Mouse (Mus musculus) G1E (cell line): ENCODE data around the gene Slc48a1. TPM values are rescaled to one million over a fixed set of nuclear protein-coding genes. Genes with fewer than 3 reads are reported as not detected.

Experiments used
- ATAC-seq: 2 replicates; pipeline ENCODE4 v1.8.0; 2016; ENCODE audit warnings: mild to moderate bottlenecking; ENCODE audit not compliant: insufficient number of reproducible peaks, poor library complexity, low FRiP score, severe bottlenecking; ENCODE audit errors: extremely low read depth
- DNase-seq: peaks from one replicate; pipeline ENCODE4 v3.0.0; 2012; ENCODE audit warnings: low spot score
- H3K27me3 ChIP-seq: 2 replicates; pipeline ENCODE4 v1.6.1; 2012; ENCODE audit warnings: mild to moderate bottlenecking, low read length, inconsistent platforms; ENCODE audit not compliant: insufficient read depth
- H3K36me3 ChIP-seq: replicated peaks from 2 replicates; pipeline ENCODE3; 2012; ENCODE audit warnings: mild to moderate bottlenecking, inconsistent platforms
- H3K4me1 ChIP-seq: 2 replicates; pipeline ENCODE4 v1.6.1; 2012; ENCODE audit warnings: low read depth, low read length, inconsistent platforms, mixed read lengths; ENCODE audit not compliant: insufficient read depth
- H3K4me3 ChIP-seq: 2 replicates; pipeline ENCODE4 v1.5.1; 2012; ENCODE audit warnings: low read depth, mild to moderate bottlenecking, inconsistent platforms, low read length, moderate library complexity, mixed read lengths
- H3K9me3 ChIP-seq: replicated peaks from 2 replicates; pipeline ENCODE4 v1.6.1; 2012; ENCODE audit warnings: inconsistent platforms
- CTCF ChIP-seq: IDR thresholded peaks from 2 replicates; pipeline ENCODE4 v1.5.1; 2012; ENCODE audit warnings: low read depth, low read length, inconsistent platforms, mixed read lengths
- GATA1 ChIP-seq: IDR thresholded peaks from 2 replicates; pipeline ENCODE4 v1.6.1; 2012; ENCODE audit warnings: borderline replicate concordance, low read length, inconsistent platforms, mixed read lengths
- GATA2 ChIP-seq: IDR thresholded peaks from 2 replicates; pipeline ENCODE4 v1.6.1; 2012; ENCODE audit warnings: low read depth, low read length, inconsistent platforms, borderline replicate concordance
- POLR2AphosphoS5 ChIP-seq: IDR thresholded peaks from 2 replicates; pipeline ENCODE4 v1.6.1; 2012; ENCODE audit warnings: low read depth, low read length, inconsistent platforms; ENCODE audit not compliant: insufficient replicate concordance
- TAL1 ChIP-seq: conservative IDR thresholded peaks from 2 replicates; pipeline ENCODE4 v1.6.1; 2012; ENCODE audit warnings: low read depth, low read length, inconsistent platforms, mixed read lengths
- polyA plus RNA-seq: library from polyadenylated mRNA; stranded (reverse); fragments of >175 nt; gene quantifications from 2 replicates; pipeline ENCODE4 v1.2.3, GENCODE M21; 2012
- total RNA-seq, 2 experiments: library from RNA; stranded (forward) in 1 of 2; stranded (reverse) in 1 of 2; fragments of 200-1000 nt in 1 of 2; fragments of >200 nt in 1 of 2; fragmentation: Nextera tagmentation in 1 of 2; gene quantifications; 2 replicates each; pipeline ENCODE4 v1.2.3; 2014 to 2017

Gene Slc48a1
- total and polyA plus RNA-seq, 3 experiments = 108 to 256 (median 125) TPM

DNA sequence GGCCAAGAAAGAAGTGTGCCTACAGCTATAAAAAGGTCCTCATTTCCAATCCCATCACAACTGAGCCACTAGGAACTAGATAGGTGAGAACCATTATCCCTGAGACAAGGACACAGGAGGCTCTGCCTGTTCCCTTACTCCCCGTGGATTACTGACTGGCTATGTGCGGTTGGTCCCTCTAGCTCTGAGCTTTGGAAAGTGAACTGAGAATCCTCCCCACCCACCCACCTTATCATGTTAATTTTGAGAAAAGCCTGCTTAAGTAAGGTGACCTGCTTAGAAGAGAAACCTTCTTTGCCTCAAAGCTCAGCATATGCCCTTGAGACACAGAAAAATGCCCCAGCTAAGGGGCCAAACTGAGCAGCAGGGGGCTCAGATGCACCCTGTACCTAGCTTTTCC lies 51.1 kb downstream of the Slc48a1 start:
- Histone ChIP-seq H3K4me3 (peak overlapping the region; percentile 48; the same call in 1 of the 2 replicates), H3K36me3 (peaks cover 93% of the 10 kb centered on the region), H3K9me3 (peaks cover 2% of the 10 kb centered on the region), H3K27me3 (no peaks in the 10 kb centered on the region), H3K4me1 (peaks cover 84% of the 10 kb centered on the region)
- no peak for DNase-seq
- no peak for ATAC-seq
- no peak for TF ChIP-seq GATA1
- no peak for TF ChIP-seq GATA2
- no peak for TF ChIP-seq POLR2AphosphoS5
- no peak for TF ChIP-seq TAL1

DNA sequence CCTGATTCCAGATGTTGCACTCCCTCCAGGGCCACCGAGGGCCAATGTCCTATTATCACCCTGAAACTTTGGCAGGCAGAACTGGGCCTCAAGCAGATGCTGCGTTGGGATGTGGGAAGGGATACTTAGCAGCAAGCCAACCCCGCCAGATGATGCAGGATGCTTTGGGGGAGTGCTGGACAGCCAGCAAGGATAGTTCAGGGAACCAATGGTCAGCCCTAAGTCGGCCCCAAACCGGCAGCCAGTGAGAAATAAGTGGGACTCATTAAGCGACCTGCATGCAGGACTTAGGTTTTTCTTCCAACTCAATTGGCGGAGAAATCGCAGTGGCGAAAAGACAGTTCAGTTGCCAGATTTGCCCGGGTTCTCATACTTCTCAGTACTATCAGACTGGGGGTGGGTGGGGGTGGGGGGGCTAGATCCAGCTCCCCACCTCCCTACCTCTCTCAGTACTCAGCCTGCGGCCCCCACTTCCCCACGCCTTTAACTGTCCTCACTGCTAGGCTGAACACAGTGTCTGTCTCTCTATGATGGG lies 52.0 kb downstream of the Slc48a1 start:
- H3K36me3 ChIP-seq = peaks cover 97% of the 10 kb centered on the region
- H3K4me1 ChIP-seq = peaks cover 83% of the 10 kb centered on the region
- peaks cover 2% of the 10 kb centered on the region for H3K9me3 ChIP-seq
- no peaks in the 10 kb centered on the region for H3K27me3 ChIP-seq
- DNase-seq (no peak), ATAC-seq (no peak)
- TF ChIP-seq GATA2 = no peak
- H3K4me3 ChIP-seq = peak overlapping the region; percentile 73

DNA sequence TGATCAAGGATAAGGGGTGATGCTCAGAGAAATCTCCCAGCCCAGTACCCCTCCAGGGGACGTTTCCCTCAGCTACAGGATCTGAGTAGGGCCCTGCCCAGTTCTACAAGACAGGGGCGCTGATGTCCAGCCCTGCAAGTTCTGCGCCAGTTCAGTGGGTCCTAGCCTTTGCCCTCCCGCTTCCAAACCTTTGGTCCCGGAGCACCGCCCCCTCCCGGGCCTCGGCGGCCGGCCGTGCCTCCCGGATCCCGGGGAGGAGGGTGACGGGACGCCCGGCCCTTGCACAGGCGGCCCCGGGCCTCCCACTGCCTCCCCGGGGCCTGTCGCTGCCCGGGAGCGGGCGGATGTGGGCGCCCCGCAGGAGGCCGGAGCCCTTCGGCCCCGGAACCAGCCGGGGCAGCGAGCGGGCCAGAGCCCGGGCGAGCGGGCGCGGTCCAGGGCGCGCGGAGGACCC lies 52.5 kb downstream of the Slc48a1 start:
- Histone ChIP-seq H3K27me3 (no peaks in the 10 kb centered on the region), H3K4me3 (peak overlapping the region; percentile 73)
- DNase-seq = no peak

DNA sequence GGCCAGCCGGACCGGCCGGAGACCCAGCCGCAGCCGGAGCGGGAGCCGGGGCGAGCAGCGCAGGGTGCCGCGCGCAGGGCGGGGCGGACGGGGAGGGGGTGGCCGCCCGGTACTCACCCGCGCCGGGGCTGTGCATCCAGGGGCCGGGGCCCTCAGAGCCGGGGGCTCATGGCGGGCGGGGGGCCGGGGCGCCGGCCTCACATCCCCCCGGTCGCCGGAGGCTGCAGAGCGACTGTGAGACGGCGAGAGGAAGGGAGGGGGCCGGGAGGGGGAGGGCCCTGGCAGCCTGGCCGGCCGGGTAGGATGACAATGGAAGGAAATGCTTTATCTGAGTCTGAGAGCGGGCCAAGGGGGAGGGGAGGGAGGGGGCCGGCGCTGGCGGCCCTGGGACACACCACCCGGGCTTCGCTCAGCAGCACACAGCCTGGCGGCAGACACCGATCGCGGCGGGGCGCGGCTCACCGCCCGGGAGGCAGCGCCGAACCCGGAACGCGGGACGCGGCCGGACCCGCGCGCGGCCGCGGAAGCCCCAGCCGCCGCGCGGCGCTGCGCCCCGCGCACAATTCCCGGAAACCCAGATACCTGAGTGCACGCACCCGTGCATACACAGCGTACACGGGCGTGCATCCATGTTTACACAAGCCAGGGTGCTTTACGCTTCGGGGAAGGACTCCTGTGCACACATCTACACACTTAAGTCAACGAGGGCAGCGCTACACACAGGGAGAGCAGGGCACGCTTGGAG lies 53.1 kb downstream of the Slc48a1 start:
- Histone ChIP-seq H3K27me3 (no peaks in the 10 kb centered on the region), H3K4me3 (peak overlapping the region; percentile 73), H3K4me1 (peaks cover 81% of the 10 kb centered on the region), H3K9me3 (peaks cover 2% of the 10 kb centered on the region), H3K36me3 (peaks cover 96% of the 10 kb centered on the region)
- TF ChIP-seq POLR2AphosphoS5 (no peak), GATA1 (no peak), GATA2 (no peak), TAL1 (no peak), CTCF (no peak)
- DNase-seq (peak; percentile 74), ATAC-seq (0 out of 2 replicates have a peak, but pooled peaks have one; percentile 24)

More for the DNA sequence above, 52.5 kb downstream of the Slc48a1 start:
- H3K36me3 ChIP-seq = peaks cover 96% of the 10 kb centered on the region
- peaks cover 81% of the 10 kb centered on the region for H3K4me1 ChIP-seq
- TF ChIP-seq POLR2AphosphoS5 = no peak
- no peak for TF ChIP-seq GATA2
- no peak for TF ChIP-seq GATA1
- TF ChIP-seq TAL1 = no peak
- no peak for TF ChIP-seq CTCF
- ATAC-seq = no peak
- peaks cover 2% of the 10 kb centered on the region for H3K9me3 ChIP-seq

DNA sequence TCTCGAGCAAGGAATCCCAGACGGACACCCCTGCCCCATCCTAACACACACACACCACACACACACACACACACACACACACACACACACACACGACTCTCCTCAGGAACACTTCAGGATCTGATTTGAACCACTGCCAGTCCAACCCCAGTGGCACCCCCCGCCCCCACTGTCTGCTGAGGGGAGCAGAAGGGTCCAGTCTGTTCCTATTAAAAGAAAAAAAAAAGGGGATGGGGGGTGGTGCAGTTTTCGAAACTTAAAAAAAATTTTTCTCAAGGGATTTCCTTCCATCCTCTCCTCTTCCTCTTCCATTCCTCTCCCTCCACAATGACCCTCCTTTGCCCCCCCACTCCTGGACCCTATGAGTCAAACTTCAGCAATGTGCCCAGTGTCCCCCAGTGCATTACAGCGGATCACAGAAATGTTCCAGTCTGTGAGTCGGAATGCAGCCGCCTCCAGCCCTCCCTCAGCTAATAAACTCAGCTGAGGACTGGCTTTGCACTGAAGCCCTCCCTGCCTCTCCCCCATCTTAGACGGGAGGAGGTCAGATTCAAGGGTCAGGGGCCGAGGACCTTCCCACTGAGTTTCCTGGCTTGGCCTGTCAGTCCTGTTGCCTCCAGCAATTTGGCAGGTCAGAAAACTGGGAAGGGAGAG lies 53.8 kb downstream of the Slc48a1 start:
- no peak for DNase-seq
- Histone ChIP-seq H3K4me1 (peaks cover 81% of the 10 kb centered on the region), H3K36me3 (peaks cover 96% of the 10 kb centered on the region), H3K27me3 (no peaks in the 10 kb centered on the region), H3K4me3 (peak overlapping the region; percentile 73), H3K9me3 (peaks cover 2% of the 10 kb centered on the region)
- TF ChIP-seq GATA2 = no peak
- ATAC-seq = no peak

DNA sequence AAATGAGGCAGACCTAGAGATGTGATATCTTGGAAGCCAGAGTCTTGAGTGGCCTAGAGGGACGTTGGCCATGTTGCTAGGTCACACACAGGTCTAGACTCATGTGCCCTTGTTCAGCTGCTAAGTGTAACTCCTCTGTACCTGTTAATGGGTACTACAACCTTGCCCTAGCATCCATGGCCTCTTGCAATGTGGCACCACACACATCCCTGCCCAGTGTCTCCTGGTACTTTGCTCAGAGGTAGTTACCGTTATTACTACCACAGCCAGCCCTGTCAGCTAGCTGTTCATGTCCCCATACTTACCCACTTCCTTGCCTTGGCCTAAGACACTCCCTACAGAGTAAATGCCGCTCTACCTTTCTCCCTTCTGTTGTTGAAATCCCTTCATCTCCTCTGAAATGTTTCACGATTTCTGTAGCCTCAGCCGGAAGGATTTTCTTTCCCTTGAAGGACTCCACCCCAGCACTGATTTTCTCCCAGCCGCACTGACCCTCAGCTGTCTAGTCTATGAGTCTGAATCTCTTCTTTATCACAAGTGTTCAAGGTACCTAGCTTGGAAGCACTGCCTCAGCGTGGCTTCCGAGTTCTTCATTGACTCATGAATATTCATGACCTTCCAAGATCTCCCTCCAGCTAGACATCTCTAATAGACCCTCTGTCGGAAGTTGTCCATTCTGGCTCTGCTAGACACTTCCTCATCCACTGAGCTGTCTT lies 54.6 kb downstream of the Slc48a1 start:
- DNase-seq (no peak), ATAC-seq (no peak)
- Histone ChIP-seq H3K4me3 (no peak overlapping the region; the same call in 1 of the 2 replicates), H3K27me3 (no peaks in the 10 kb centered on the region), H3K9me3 (peaks cover 2% of the 10 kb centered on the region), H3K36me3 (peaks cover 99% of the 10 kb centered on the region), H3K4me1 (peaks cover 84% of the 10 kb centered on the region)
- TF ChIP-seq GATA1 (no peak), GATA2 (no peak), CTCF (no peak), TAL1 (no peak), POLR2AphosphoS5 (no peak)
